Mouse (Mus musculus) forebrain, embryonic 13.5 days (tissue): Measurements from ENCODE around the gene Nfic. TPM values are rescaled to one million over a fixed set of nuclear protein-coding genes. Genes with fewer than 3 reads are reported as not detected.

Experiments used
- ATAC-seq: fragments of 200-750 bp; cut with Nextera tagmentation; 2 replicates; pipeline ENCODE4 v1.8.0; 2017
- H3K27ac ChIP-seq: fragments of 300-500 bp; sonication (generic); 2 replicates; pipeline ENCODE4 v1.5.1; 2015; ENCODE audit warnings: inconsistent platforms, mild to moderate bottlenecking, moderate library complexity
- H3K27me3 ChIP-seq: fragments of 300-500 bp; sonication (generic); 2 replicates; pipeline ENCODE4 v1.6.1; 2015; ENCODE audit warnings: mild to moderate bottlenecking, inconsistent platforms
- H3K36me3 ChIP-seq: fragments of 300-500 bp; sonication (generic); 2 replicates; pipeline ENCODE4 v1.6.1; 2015; ENCODE audit warnings: mild to moderate bottlenecking, inconsistent platforms; ENCODE audit not compliant: poor library complexity, severe bottlenecking
- H3K4me1 ChIP-seq: fragments of 300-500 bp; sonication (generic); 2 replicates; pipeline ENCODE4 v1.6.1; 2015; ENCODE audit warnings: inconsistent platforms
- H3K4me2 ChIP-seq: fragments of 300-500 bp; sonication (generic); 2 replicates; pipeline ENCODE4 v1.6.1; 2015; ENCODE audit warnings: inconsistent platforms, mild to moderate bottlenecking, moderate library complexity
- H3K4me3 ChIP-seq: fragments of 300-500 bp; sonication (generic); 2 replicates; pipeline ENCODE4 v1.5.1; 2015; ENCODE audit warnings: mild to moderate bottlenecking, inconsistent platforms
- H3K9ac ChIP-seq: fragments of 300-500 bp; sonication (generic); 2 replicates; pipeline ENCODE4 v1.6.1; 2015; ENCODE audit warnings: mild to moderate bottlenecking, inconsistent platforms
- H3K9me3 ChIP-seq: fragments of 300-500 bp; sonication (generic); replicated peaks from 2 replicates; pipeline ENCODE4 v1.6.1; 2016; ENCODE audit warnings: inconsistent platforms
- WGBS: fragments of 180-500 bp; shearing (Covaris S2); methylation state at CpG from one replicate; pipeline ENCODE4 v1.1.7; 2015; 5-methylcytosine and 5-hydroxymethylcytosine counted together
- polyA plus RNA-seq: library from polyadenylated mRNA; unstranded; fragments of >200 nt; fragmentation: Nextera tagmentation; extraction: Ambion mirVana; gene quantifications from 2 replicates; pipeline ENCODE4 v1.2.1, GENCODE M21; 2015

The Nfic gene
- 18.5 and 25.2 TPM in 2 replicates for polyA plus RNA-seq

DNA sequence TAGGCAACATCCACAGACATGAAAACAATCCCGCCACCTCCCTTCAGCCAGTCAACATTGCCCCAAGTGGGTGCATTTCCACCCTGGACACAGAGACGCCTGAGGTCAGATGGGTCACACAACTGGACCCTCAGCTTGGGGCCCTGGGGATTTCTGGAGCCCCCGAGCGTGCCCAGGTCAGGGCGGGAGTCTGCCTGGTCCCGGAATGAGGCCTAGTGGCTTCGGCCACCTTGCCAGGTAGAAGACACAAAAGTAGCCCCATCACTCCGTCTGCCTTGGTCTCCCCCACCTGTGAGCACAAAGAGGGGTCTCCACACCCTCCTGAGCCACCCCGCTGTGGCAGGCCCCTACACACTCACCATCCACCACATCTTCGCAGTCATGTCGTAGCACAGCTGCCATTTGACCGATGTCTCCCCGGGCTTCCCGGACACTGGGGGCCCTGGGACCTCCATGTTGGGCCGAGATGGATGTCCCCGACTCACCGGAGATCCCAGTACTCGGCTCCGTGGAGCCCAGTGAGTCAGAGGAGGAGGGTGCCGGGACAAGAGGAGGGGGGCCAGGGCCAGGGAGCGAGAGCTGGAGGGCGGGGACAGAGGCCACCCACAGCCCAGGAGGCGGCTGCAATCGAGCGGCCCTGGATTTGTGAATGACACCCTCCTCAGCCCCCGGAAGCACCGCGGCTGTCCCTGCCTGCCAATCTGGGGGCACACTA is at the start of gene Nfic:
TSS of gene Nfic (minus strand) at position 455 of the 715 bp plus-strand sequence.
- Histone ChIP-seq H3K4me1 (no peaks in the 10 kb centered on the region), H3K4me2 (no peak within 1 kb of the TSS), H3K4me3 (no peak within 1 kb of the TSS), H3K9me3 (no peaks in the 10 kb centered on the region), H3K27ac (no peak within 1 kb of the TSS), H3K27me3 (peaks cover 95% of the 10 kb centered on the region), H3K36me3 (no peaks in the 10 kb centered on the region; the same call in 1 of the 2 replicates), H3K9ac (no peak within 1 kb of the TSS)
- 64% methylated on average over 28 of the region's 28 CpGs for WGBS
- no peak for ATAC-seq

DNA sequence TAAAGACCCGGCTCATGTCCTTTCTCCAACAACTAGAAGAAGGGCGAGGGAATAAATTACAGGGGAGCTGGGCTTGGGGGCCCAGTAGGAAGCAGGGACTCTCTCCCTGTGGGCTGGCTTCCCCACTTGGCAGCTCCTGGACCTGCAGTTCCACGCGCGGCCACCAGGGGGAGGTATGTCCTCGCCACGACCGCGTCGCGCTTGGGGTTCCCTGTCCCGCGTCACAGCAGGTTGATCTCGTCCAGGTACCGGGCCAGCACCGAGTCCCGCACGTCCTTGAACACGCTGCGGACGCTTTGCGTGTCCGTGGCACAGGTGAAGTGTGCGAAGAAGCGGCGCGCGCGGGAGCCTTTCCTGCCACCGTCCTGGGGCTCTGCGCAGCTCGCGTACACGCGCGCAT is 47.2 kb upstream of the Nfic start:
- no peaks in the 10 kb centered on the region for H3K36me3 ChIP-seq
- ATAC-seq: peak; percentile 52
- H3K27ac ChIP-seq: no peak overlapping the region
- H3K9ac ChIP-seq: peak overlapping the region; percentile 47
- H3K4me2 ChIP-seq: peak overlapping the region; percentile 70
- 0 out of 2 replicates have a peak, but pooled peaks cover 6% of the 10 kb centered on the region for H3K4me1 ChIP-seq
- peaks cover 9% of the 10 kb centered on the region; the same call in 1 of the 2 replicates for H3K27me3 ChIP-seq
- no peaks in the 10 kb centered on the region for H3K9me3 ChIP-seq
- 10% methylated on average over 27 of the region's 36 CpGs for WGBS
- peak overlapping the region; percentile 36 for H3K4me3 ChIP-seq

GRCm38 (mm10) chr10:81501863-81502262 is 46.4 kb upstream of the Nfic start:
- Histone ChIP-seq H3K36me3 (no peaks in the 10 kb centered on the region), H3K4me1 (0 out of 2 replicates have a peak, but pooled peaks cover 12% of the 10 kb centered on the region), H3K9me3 (no peaks in the 10 kb centered on the region), H3K4me3 (no peak overlapping the region), H3K27me3 (peaks cover 9% of the 10 kb centered on the region; the same call in 1 of the 2 replicates), H3K9ac (no peak overlapping the region), H3K27ac (no peak overlapping the region), H3K4me2 (no peak overlapping the region)
- 80% methylated on average over 5 of the region's 5 CpGs for WGBS
- ATAC-seq: no peak

DNA sequence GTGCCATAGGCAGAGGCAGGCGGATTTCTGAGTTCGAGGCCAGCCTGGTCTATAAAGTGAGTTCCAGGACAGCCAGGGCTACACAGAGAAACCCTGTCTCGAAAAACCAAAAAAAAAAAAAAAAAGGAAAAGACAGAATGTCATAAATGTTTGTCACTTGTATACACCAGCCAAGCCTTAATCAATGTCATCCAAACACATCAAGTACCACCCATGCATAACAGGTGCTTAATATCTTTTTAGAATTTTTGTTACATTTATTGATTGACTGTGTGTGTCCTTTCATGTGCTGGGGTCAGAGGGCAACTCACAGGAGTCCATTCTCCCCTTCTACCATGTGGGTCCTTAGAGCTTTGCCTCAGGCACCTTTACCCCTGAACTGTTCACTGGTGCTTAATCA is 44.6 kb upstream of the Nfic start, which contains the start of gene S1pr4:
TSS of gene S1pr4 (minus strand) at position 101 of the 400 bp plus-strand sequence.
- Histone ChIP-seq H3K4me1 (peaks cover 19% of the 10 kb centered on the region), H3K27ac (no peak within 1 kb of the TSS), H3K36me3 (no peaks in the 10 kb centered on the region), H3K4me2 (no peak within 1 kb of the TSS), H3K9ac (no peak within 1 kb of the TSS; the same call in 1 of the 2 replicates), H3K9me3 (no peaks in the 10 kb centered on the region), H3K4me3 (no peak within 1 kb of the TSS), H3K27me3 (peaks cover 9% of the 10 kb centered on the region; the same call in 1 of the 2 replicates)
- WGBS: 91% methylated on average over 3 of the region's 3 CpGs
- no peak for ATAC-seq

- ATAC-seq: no peak
- Histone ChIP-seq H3K4me3 (no peak overlapping the region), H3K36me3 (no peaks in the 10 kb centered on the region), H3K9ac (no peak overlapping the region; the same call in 1 of the 2 replicates), H3K27me3 (peaks cover 9% of the 10 kb centered on the region; the same call in 1 of the 2 replicates), H3K27ac (no peak overlapping the region), H3K4me2 (no peak overlapping the region), H3K9me3 (no peaks in the 10 kb centered on the region), H3K4me1 (peaks cover 26% of the 10 kb centered on the region)
- 80% methylated on average over 17 of the region's 23 CpGs for whole genome bisulfite sequencing
Observed at GRCm38 (mm10) chr10:81499250-81499901, 43.9 kb upstream of the Nfic start.

DNA sequence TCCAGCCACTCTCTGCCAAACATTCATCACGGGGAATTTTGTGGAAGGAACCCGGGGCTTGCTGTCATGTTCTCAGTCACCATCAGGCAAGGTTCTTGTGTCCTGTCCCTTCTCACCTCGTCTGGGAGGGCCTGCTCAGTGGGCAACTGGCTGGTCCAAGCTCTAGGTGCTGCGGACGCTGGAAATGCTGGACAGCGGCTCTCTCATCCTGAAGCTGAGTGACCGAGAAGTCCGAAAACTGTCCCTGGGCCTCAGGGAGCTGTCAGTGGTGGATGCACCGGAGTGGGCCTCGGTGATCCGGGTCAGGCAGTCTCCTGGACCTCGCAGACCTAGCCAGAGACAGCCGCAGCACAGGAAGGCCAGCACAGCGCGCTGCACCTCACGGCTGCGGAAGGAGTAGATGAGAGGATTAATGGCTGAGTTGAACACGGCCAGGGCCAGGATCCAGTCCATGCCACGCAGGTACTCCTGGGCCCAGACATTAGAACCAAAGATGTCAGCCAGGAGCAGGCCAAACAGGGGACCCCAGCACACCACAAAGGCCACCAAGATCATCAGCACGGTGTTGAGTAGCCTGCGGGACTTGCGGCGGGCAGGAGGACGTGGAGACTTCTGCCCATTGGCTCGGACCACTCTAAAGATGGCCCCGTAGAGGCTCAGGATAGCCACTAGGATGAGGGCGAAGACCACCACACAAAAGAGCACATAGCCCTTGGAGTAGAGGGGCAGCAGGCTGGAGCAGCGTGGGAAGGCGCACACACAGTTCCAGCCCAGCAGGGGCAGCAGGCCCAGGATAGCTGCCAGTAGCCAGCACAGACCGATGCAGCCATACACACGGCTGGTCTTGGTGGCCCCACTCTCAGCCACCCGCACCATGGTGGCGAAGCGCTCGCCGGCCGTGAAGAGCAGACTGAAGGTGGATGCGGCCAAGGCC is 43.1 kb upstream of the Nfic start:
- peaks cover 32% of the 10 kb centered on the region for H3K4me1 ChIP-seq
- H3K4me2 ChIP-seq: no peak overlapping the region
- ATAC-seq: no peak
- peaks cover 5% of the 10 kb centered on the region; the same call in 1 of the 2 replicates for H3K27me3 ChIP-seq
- peaks cover 2% of the 10 kb centered on the region; the same call in 1 of the 2 replicates for H3K36me3 ChIP-seq
- H3K9ac ChIP-seq: 0 out of 2 replicates have a peak overlapping the region, but pooled peaks have one; percentile 16
- no peaks in the 10 kb centered on the region for H3K9me3 ChIP-seq
- no peak overlapping the region for H3K4me3 ChIP-seq
- 88% methylated on average over 38 of the region's 38 CpGs for WGBS
- no peak overlapping the region for H3K27ac ChIP-seq

GRCm38 (mm10) chr10:81497401-81498270 is 42.2 kb upstream of the Nfic start:
- Histone ChIP-seq H3K9ac (no peak overlapping the region), H3K4me3 (peak overlapping the region; percentile 82; the same call in 1 of the 2 replicates), H3K27ac (no peak overlapping the region), H3K27me3 (no peaks in the 10 kb centered on the region), H3K36me3 (peaks cover 11% of the 10 kb centered on the region), H3K9me3 (no peaks in the 10 kb centered on the region), H3K4me1 (peaks cover 28% of the 10 kb centered on the region), H3K4me2 (peak overlapping the region; percentile 57)
- ATAC-seq: no peak
- WGBS: 86% methylated on average over 17 of the region's 17 CpGs

- 30% methylated on average over 4 of the region's 4 CpGs for WGBS
- no peaks in the 10 kb centered on the region for H3K27me3 ChIP-seq
- H3K9me3 ChIP-seq: no peaks in the 10 kb centered on the region
- H3K36me3 ChIP-seq: peaks cover 18% of the 10 kb centered on the region
- 0 out of 2 replicates have a peak, but pooled peaks have one; percentile 1 for ATAC-seq
- H3K9ac ChIP-seq: peak overlapping the region; percentile 59
- H3K4me1 ChIP-seq: peaks cover 28% of the 10 kb centered on the region
- peak overlapping the region; percentile 57 for H3K4me2 ChIP-seq
- H3K27ac ChIP-seq: peak overlapping the region; percentile 6; the same call in 1 of the 2 replicates
- H3K4me3 ChIP-seq: peak overlapping the region; percentile 82
Observed at GRCm38 (mm10) chr10:81496969-81497368, 41.5 kb upstream of the Nfic start.

GRCm38 (mm10) chr10:81496264-81496901 is 40.9 kb upstream of the Nfic start, which contains the start of gene Ncln:
TSS of gene Ncln (minus strand) at chr10:81496392.
- Histone ChIP-seq H3K27ac (peak within 1 kb of the TSS; percentile 60), H3K9me3 (no peaks in the 10 kb centered on the region), H3K4me1 (peaks cover 28% of the 10 kb centered on the region), H3K4me2 (peak within 1 kb of the TSS; percentile 100), H3K9ac (peak within 1 kb of the TSS; percentile 87), H3K27me3 (no peaks in the 10 kb centered on the region), H3K36me3 (peaks cover 24% of the 10 kb centered on the region), H3K4me3 (peak within 1 kb of the TSS; percentile 82)
- ATAC-seq: peak; percentile 97
- under 1% methylated on average over 45 of the region's 45 CpGs for WGBS

DNA sequence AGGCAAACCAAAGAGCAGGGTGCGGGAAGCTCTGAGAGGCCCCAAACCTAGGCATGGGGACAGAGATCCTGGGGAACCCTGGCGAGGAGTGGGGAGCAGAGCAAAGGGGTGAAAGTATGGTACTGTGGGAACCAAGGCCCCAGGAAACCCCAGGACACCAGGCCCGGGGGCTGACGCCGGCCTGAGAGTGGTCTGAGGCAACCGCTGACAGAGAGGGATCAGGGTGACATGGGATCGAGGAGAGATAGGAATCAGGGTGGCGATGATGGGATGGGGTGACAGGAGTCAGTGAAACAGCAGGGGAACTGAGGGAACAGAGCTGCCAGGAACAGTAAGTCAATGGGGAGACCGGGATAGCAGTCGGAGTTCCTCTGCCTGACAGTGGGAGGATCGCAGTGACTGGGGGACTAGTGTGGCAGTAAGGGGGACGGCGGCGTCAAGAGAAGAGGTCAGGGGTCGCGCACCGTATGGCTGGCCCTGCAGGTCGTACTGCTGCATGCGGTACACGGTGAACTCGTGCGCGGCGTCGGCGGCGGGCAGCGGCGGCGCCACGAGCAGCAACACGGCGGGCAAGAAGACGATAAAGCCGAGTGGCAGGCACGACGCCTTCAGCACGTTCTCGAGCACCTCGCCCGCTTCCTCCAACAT is 40.3 kb upstream of the Nfic start:
- H3K27ac ChIP-seq: peak overlapping the region; percentile 60; the same call in 1 of the 2 replicates
- H3K4me1 ChIP-seq: peaks cover 28% of the 10 kb centered on the region
- peak overlapping the region; percentile 87 for H3K9ac ChIP-seq
- 2% methylated on average over 41 of the region's 41 CpGs for WGBS
- peak overlapping the region; percentile 82 for H3K4me3 ChIP-seq
- peaks cover 30% of the 10 kb centered on the region for H3K36me3 ChIP-seq
- ATAC-seq: peak; percentile 28; the same call in 1 of the 2 replicates
- H3K9me3 ChIP-seq: no peaks in the 10 kb centered on the region
- H3K4me2 ChIP-seq: peak overlapping the region; percentile 100
- no peaks in the 10 kb centered on the region for H3K27me3 ChIP-seq
